Mouse (Mus musculus) right cerebral cortex, adult 18-20 months (tissue): ENCODE results near the gene Tead2.
"Not testable (repeated sequence)": the region's sequence is repeated elsewhere in the genome, so short reads cannot be mapped to it uniquely, and the experiment has no call there.

Experiments used
- DNase-seq: peaks from one replicate; pipeline ENCODE4 v3.0.0; 2022; ENCODE audit warnings: mixed read lengths

Gene Tead2

DNA sequence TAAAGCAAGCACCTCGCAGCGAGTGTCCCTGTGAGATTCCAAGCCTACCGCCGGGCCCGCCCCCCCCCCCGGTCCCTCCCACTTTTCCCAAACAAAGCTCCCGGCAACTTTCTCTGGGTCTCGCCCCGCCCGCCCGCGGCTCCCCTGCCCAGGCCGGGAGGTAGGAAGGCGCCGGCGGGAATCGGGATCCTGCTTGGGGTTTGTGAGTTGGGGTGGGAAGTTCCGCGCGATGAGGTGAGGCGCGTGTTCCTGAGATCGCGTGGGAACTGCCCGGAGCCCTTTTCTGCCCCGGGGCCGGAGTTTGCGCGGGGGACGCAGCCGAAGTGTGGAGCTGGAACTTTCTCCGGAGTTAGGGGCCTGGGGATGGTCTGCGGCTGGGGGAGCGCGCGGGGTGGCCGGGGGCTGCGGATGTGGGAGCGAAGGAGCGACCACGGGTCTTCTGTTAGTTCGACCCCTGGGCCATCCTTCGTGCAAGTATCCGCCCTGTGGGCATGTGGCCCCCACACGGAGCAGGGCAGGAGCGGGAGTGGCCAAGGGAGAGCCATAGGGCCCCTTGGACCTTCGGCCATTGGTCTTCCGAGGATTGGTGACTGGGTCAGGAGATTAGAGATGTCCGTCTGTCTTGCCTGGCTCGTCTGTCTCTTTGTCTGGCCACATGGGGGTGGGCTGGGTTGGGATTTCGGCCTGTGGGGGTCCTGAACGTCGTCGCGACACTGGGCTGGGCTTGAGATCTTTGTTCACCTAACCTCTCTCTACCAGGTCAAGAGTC is at the start of gene Tead2:
TSS of gene Tead2 (plus strand) at position 81 of the 769 bp plus-strand sequence.
- no peak for DNase-seq

DNA sequence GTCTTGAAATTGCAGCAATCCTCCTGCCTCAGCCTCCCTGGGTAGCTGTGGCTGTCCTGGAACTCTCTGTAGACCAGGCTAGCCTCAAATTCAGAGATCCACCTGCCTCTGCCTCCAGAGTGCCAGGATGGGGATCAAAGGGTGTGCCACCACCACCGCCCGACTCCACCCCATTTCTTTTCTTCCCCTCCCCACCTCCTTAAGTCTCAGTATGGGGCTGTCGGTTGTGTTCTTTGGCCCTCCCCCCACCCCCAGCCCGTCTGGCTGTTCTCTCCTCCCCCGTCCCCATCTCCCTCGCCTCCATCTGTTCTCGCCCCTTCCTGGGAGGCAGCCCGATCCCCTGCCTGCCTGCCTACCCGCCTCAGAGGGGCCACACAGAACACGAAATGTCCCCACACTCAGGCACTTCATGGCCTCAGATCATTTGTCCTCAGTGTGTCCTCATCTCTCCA is 48.6 kb upstream of the Tead2 start:
- peak; percentile 73 for DNase-seq

DNA sequence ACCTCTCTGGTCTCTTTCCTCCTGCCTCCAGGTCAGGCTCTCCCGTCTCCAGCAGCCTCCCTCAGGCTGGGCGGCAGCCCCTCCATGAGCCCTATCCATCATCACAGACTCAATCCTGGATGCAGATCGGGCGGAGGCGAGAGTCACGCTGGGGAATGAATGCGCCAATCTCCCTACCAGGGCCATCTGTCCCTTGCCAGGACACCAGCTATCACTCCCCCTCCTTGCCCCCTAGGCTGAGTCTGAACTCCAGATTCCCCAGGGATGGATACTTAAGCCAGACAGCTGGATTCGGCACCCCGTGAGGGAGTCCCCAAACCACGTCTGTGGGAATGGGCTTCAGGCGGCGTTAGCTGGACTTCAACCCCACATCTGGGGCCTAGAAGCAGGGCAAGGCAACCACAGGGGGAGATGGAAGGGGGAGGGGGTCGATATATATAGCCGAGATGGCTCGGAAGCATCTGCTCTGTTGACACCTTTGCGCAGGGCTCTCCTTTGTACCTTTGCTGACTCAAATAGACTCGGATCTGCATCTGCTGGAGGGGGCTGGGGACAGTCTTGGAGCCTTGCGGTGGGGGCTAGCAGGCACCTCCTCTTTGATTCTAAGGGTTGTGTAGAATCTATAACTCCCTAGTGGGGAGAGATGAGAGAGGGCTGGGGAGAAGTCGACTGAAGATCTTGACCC is 47.6 kb upstream of the Tead2 start:
- peak; percentile 73 for DNase-seq

DNA sequence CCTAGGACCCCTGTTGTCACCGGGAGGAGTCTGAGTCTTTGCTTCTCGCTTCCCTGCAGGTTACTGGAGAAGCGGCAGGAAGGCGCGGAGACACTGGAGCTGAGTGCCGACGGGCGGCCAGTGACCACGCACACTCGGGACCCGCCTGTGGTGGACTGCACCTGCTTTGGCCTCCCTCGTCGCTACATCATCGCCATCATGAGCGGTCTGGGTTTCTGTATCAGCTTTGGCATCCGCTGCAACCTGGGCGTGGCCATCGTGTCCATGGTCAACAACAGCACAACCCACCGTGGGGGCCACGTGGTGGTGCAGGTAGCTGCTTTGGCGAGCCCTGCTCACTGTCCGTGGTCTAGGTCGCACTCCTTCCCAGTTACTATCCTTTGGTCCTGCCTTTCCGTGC is 46.9 kb upstream of the Tead2 start:
- DNase-seq = no peak

DNA sequence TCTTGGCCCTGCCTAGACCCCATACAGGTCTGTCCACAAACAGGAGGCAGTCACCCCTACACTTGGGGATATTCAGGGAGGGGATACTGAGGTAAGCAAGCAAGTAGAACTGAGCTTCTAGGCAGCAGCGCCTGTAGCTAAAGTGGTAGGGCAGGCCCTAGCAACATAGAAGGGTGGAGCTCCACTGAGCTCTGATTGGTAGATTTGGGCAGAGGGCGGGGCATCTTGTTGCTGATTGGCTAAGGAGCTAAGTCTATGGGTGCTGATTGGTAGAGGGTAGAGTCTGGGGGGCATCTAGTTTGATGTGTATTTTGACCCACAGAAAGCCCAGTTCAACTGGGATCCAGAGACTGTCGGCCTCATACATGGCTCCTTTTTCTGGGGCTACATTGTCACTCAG is 46.1 kb upstream of the Tead2 start:
- peak; percentile 65 for DNase-seq

DNA sequence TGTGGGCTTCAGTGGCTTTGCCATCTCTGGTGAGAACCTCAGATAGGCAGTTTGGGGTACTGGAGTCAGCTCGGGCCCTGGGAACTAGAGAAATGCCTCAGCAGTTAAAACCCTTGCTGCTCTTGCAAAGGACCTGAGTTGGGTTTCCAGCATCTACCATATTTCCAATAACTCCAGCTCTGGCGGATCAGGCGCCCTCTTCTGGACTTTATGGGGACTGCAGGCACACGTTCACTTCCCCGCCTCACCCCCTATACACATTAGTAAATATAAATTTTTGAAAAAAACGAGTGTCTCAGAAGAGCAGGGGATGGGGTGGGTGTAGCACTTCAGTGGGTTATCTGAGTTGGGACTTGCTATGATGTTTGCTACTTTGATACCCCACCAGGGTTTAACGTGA is 42.6 kb upstream of the Tead2 start:
- DNase-seq = no peak

DNA sequence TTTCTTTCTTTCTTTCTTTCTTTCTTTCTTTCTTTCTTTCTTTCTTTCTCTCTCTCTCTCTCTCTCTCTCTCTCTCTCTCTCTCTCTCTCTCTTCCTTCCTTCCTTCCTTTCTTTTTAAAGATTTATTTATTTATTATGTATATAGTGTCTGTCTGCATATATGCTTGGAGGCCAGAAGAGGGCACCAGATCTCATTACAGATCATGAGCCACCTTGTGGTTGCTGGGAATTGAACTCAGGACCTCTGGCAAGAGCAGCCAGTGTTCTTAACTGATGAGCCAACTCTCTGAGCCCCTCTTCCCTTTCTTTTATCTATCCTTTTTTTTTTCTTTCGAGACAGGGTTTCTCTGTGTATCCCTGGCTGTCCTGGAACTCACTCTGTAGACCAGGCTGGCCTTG is 41.8 kb upstream of the Tead2 start:
- DNase-seq = not testable (repeated sequence)

DNA sequence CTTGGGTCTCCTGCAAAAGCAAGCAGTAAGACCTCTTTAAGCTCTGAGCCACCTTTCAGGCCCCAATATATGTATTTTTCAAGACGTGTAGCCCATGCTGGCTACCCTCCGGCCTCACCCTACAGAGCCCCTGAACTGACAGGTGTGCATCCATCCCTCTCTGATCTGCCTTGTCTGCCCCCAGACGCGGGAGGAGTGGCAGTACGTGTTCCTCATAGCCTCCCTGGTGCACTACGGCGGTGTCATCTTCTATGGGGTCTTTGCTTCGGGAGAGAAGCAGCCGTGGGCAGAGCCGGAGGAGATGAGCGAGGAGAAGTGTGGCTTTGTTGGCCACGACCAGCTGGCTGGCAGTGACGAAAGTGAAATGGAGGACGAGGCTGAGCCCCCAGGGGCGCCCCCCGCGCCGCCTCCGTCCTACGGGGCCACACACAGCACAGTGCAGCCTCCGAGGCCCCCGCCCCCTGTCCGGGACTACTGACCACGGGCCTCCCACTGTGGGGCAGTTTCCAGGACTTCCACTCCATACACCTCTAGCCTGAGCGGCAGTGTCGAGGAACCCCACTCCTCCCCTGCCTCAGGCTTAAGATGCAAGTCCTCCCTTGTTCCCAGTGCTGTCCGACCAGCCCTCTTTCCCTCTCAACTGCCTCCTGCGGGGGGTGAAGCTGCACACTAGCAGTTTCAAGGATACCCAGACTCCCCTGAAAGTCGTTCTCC is 40.8 kb upstream of the Tead2 start:
- no peak for DNase-seq

DNA sequence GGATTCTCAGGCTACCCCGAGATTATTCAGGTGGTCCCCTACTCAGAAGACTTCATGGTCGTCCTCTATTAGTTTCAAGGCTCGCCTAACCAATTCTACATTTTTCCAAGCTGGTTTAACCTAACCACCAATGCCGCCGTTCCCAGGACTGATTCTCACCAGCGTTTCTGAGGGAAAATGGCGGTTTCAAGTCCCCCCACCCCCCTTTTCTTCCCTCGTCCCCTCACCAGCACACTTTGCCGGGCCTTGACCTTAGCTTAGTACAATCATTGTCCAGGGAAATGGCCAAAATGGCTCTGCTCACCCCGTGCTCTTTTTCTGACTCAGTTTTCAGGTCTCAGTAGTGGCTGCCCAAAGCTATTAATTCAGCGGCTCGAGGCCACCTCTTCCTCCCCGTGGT is 40.2 kb upstream of the Tead2 start:
- DNase-seq = no peak

DNA sequence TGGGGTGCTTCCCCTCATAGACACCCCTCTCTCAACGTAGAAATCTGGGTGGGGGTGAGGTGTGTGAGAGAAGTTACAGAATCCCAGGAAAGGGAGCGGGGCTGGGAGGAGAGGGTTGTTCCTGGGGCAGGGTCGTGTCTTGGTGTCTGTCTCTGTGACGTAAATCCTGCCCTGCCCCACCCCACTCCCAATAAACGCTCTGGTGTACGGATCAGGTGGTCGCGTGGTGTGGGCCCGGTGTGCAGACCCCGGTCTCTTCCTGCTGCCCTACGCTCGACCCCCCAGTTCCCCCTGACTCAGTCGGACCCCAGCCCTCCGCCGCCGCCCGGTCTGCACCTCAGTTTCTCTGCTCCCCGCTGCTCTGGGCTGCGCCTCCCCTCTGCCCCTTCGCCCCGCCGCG is 39.6 kb upstream of the Tead2 start:
- no peak for DNase-seq

DNA sequence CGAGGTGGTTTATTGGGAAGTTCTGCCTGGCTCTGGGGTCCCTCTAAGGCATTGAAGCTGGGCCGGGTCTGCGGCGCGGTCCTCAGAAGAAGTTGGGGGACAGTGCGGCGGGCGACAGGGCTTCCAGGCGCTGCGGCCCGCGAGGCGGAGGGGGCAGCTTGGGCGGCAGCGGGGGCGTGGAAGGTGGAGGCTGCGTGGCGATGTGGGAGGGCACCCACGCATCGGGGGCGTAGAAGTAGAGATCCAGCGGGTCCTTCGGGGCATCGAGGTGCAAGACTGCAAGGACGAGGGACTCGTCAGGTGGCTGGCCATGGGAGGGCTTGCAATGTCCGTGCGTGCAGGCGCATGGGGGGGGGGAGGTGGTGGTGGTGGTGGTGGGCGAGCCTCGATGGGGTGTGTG is 39.2 kb upstream of the Tead2 start:
- DNase-seq = no peak

DNA sequence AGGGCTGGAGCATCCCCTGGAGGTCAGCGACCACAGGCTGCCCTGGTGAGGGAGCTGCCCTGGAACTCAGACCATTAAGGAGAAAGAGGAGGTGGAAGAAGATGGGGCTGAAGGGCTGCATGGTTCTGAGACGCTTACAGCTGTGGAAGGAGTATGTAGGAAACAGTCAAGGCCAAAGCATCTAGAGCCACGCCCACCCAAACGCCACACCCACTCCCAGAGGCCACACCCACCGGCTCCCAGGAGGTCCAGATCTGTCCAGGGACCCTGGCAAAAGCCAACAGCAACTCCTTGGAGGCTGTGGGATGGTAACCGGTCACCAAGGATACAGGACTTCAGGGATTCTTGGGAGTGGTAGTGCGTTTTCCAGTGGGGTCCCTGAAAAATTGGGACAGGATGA is 37.0 kb upstream of the Tead2 start:
- no peak for DNase-seq

DNA sequence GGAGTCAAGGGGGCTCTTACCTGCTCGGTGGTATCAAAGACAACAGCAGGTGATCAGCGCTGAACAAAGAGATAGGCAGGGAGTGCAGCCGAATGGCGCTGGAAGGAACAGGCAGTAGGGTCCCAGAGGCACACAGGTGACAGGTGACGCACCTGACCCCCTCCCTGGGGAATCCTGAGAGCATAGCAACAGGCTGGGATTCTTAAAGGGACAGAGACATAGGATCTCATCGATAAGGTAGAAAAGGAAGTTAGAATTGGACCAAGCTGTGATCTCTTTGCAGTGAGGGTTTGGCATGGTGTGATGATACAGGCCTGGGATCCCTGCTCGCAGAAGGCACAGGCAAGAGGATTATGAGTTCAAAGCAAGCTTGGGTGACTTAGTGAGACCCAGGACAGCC is 36.1 kb upstream of the Tead2 start, which contains the start of gene Gfy:
TSS of gene Gfy (minus strand) at position 101 of the 400 bp plus-strand sequence.
- DNase-seq = no peak

DNA sequence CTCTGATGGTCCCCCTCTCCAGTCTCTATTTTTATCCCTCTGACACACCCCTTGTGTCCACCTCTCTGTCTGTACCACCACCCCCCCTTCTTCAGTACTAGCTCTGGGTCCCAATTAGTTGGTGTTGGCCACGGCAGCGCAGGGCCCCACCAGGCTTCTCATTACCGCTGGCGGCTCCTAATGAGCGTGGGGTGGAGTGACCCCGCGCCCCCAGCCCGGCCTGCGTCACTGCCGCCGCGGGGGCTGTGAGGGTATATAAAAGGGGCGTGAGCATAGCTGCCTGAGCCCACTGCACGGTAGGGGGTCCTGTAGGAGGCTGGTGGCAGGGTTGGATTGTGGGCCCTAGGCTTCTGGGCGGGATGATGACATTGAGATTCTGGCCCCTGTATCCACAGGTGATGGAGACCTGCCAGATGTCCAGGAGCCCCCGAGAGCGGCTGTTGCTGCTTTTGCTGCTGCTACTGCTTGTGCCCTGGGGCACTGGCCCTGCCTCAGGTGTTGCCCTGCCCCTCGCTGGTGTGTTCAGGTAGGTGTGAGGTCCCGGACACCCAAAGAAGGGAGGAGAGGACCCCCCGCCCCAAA is 34.6 kb upstream of the Tead2 start, which contains the start of gene Pth2:
TSS of gene Pth2 (plus strand) at position 100 of the 582 bp plus-strand sequence.
- no peak for DNase-seq

DNA sequence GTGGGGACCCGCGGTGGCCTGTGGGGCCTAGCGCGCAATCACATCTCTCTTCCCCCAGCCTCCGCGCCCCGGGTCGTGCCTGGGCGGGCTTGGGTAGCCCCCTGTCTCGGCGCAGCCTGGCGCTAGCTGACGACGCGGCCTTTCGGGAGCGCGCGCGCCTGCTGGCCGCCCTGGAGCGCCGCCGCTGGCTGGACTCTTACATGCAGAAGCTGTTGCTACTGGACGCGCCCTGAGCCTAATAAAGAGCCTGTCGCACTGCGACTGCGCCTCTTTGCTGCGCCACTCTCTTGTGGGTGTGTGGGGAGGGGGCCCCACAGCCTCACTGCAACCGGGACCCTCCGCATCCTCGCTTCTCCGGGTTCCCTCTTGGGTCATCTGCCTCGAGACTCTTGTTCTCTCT is 34.0 kb upstream of the Tead2 start:
- DNase-seq = no peak

DNA sequence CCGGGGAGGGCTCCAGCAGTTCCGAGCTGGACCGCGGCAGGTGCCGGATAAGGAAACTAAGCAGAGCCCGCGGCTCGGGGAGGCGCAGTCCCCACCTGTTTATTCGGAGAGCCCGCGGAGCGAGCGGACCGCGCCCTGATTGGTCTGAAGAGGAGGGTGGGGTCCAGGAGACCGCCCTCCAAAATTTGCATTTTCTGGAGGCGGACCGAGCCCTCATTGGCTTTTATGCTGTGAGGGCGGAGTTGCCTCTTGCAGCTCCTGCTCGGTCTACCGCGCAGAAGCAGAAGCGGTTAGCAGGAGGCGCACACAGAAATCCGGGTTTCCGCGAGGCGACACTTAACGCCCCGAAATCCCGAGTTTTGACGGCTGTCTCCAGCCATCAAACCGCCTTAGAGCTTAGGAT is 33.4 kb upstream of the Tead2 start:
- DNase-seq = peak; percentile 92

DNA sequence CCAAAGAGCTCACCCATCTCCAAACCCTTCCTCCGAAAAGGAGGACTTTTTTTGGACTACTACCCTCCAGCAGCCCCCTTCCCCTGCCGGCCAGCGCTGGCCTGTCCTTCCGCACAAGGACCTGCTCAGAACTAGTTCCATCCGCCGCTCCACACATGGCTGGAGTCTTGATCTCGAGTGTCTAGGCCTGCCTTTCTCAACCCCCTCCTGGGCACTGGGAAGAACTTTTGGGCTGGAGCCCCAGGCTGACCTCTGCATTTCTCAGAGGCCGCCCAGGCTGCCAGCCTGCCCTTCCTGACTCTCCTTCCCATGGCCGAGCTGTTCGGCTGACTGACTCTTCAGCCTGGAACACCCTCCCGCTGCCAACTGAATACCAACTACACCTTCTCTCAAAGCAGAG is 32.9 kb upstream of the Tead2 start:
- no peak for DNase-seq

DNA sequence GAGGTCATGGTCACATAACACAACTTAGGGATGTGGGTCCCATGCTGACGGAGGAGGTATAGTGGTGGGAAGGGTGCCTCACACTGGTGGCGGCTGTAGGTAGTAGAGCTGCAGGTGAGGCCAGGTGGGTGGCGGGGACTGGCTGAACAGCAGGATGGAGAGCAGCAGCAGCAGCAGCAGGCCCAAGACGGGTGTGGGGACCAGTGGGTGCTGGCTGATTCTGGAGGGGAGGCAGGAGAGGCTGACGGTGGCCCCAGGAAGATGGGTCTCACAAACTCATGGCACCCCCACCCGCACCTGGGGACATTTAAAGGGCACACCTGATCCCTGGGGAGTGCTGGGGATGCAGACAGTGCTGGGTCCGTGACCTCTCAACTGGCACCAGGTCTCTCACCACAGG is 31.9 kb upstream of the Tead2 start:
- DNase-seq = no peak

DNA sequence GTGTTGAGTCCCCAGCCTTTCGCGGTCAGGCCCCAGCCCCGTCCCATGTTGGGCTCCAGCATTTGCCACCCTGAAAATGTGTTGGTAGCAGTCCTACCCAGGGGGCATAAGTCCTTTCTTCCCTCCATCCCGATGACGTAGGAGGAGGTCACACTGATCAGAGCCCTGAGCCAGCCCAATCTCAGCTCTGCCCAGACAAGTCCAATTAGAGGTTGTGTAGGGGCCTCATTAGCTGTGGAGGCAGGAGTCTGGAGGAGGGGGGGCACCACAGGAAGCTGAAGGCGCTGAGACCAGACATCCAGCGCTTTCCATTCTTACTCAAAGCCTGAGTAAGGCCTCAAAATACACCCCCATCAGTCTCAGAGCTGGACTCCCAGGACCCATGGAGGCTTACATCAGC is 29.6 kb upstream of the Tead2 start:
- no peak for DNase-seq

DNA sequence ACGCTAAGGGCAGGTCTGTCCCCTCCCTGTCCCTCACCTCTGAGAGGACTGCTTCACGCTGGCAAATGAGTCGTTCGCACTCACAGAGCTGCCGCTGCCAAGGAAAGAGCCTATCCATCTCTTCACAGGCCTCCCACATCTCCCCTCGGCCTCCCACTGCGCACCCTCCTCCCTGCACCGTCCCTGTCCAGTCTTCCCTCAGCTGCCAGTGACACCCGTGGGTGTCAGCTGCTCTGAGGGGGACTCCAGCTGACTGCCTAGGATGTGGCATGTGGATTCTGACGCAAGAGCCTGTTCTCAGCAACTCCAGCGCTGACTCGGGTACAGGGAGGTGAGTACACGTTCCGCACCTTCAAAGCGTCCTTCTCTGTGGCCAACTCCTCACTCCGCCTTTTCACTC is 26.0 kb upstream of the Tead2 start:
- peak; percentile 85 for DNase-seq

DNA sequence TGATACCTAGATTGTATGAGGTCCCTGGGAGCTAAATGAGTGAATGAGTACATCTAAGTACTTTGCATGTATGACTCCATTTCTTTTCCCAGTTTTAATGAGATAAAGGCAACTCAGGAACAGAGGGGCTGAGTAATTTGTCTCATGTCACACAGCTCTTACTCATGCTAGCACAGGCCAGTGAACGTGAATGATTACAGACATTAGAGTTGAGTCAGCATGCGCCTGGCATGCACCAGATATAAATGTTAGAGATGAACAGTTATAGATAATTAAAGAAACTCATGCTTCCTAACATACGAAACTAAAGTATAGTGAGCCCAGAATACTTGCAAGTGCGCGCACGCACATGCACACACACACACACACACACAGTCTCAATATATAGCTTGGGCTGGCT is 25.4 kb upstream of the Tead2 start:
- DNase-seq = no peak

DNA sequence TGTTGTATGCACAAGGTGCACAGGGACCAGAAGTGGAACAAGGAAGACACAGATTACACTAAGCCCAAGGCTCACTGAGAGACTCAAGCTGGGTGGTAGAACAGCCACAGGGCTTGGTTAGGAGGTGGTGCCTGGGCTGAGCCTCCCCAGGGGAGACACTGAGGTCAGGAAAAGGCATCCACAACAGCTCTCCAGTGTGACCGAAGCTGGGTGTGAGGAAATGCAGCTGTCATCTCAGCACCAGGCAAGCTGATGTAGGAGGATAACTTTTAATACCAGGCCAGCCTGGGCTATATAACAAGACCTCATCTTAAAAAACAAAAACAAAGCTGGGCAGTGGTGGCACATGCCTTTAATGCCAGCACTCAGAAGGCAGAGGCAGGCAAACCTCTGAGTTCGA is 24.4 kb upstream of the Tead2 start:
- no peak for DNase-seq

DNA sequence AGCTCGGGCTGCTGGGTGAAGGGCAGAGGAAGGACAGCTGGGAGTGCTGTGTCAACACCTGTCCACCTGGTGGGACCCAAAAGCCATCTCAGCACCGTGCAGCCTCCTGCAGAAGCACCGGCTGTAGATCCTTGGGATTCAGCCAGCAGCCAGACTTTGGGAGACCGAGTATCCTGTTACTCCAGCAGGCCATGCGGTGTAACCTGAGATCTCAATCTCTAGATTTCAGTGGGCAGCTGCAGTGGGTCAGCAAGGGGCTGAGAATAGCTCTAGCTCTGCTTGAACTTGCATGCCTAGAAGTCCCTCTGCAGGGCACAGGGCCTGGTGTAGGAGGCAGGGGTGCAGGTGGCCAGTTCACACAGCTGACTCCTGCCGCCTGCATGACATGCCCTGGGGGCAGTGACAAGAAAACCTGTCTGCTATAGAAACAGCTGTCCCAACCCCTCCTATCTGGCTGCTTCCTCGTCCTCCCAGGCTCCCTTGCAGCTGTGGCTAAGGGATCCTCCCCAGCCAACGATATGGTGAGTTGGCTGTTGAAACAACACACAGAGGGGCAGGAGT is 23.7 kb upstream of the Tead2 start:
- DNase-seq = no peak
